Mouse (Mus musculus) intestine, embryonic 15.5 days (tissue): ENCODE measurements around the gene F2rl1. TPM values are rescaled to one million over a fixed set of nuclear protein-coding genes. Genes with fewer than 3 reads are reported as not detected.

Source experiments
- ATAC-seq: fragments of 200-750 bp; cut with Nextera tagmentation; 2 replicates; pipeline ENCODE4 v1.8.0; 2017; ENCODE audit warnings: moderate TSS enrichment, moderate library complexity
- H3K27ac ChIP-seq: fragments of 300-500 bp; sonication (generic); 2 replicates; pipeline ENCODE4 v1.5.1; 2015; ENCODE audit warnings: mild to moderate bottlenecking, inconsistent platforms
- H3K27me3 ChIP-seq: fragments of 300-500 bp; sonication (generic); replicated peaks from 2 replicates; pipeline ENCODE4 v1.6.1; 2015; ENCODE audit warnings: inconsistent platforms
- H3K36me3 ChIP-seq: fragments of 300-500 bp; sonication (generic); 2 replicates; pipeline ENCODE4 v1.6.1; 2015; ENCODE audit warnings: inconsistent platforms
- H3K4me1 ChIP-seq: fragments of 300-500 bp; sonication (generic); replicated peaks from 2 replicates; pipeline ENCODE4 v1.6.1; 2015; ENCODE audit warnings: inconsistent platforms
- H3K4me2 ChIP-seq: fragments of 300-500 bp; sonication (generic); replicated peaks from 2 replicates; pipeline ENCODE4 v1.6.1; 2015; ENCODE audit warnings: mild to moderate bottlenecking, inconsistent platforms
- H3K4me3 ChIP-seq: fragments of 300-500 bp; sonication (generic); replicated peaks from 2 replicates; pipeline ENCODE4 v1.5.1; 2015; ENCODE audit warnings: inconsistent platforms
- H3K9ac ChIP-seq: fragments of 300-500 bp; sonication (generic); 2 replicates; pipeline ENCODE4 v1.6.1; 2015; ENCODE audit warnings: inconsistent platforms
- H3K9me3 ChIP-seq: fragments of 300-500 bp; sonication (generic); 2 replicates; pipeline ENCODE4 v1.6.1; 2016; ENCODE audit warnings: inconsistent platforms
- WGBS: fragments of 180-500 bp; shearing (Covaris S2); methylation state at CpG from one replicate; pipeline ENCODE4 v1.1.7; 2015; 5-methylcytosine and 5-hydroxymethylcytosine counted together
- polyA plus RNA-seq: library from polyadenylated mRNA; unstranded; fragments of >200 nt; fragmentation: Nextera tagmentation; extraction: Ambion mirVana; gene quantifications from 2 replicates; pipeline ENCODE4 v1.2.1, GENCODE M21; 2015

The F2rl1 gene
- polyA plus RNA-seq, 1 experiment from 2014 or later, result 15.5 TPM

- H3K4me2 ChIP-seq, result no peak overlapping the region
- ATAC-seq, result peak; percentile 54
- no peaks in the 10 kb centered on the region for H3K9me3 ChIP-seq
- H3K9ac ChIP-seq, result no peak overlapping the region
- WGBS, result 60% methylated on average over 11 of the region's 11 CpGs
- no peaks in the 10 kb centered on the region for H3K36me3 ChIP-seq
- H3K4me1 ChIP-seq, result peaks cover 9% of the 10 kb centered on the region; the same call in 1 of the 2 replicates
- no peaks in the 10 kb centered on the region for H3K27me3 ChIP-seq
- no peak overlapping the region for H3K4me3 ChIP-seq
- H3K27ac ChIP-seq, result no peak overlapping the region
Observed at GRCm38 (mm10) chr13:95491327-95491726, 33.7 kb downstream of the F2rl1 start.

GRCm38 (mm10) chr13:95484664-95485063 lies 40.4 kb downstream of the F2rl1 start:
- ATAC-seq, result no peak
- H3K9ac ChIP-seq, result no peak overlapping the region
- WGBS, result 30% methylated on average over 5 of the region's 5 CpGs
- H3K4me2 ChIP-seq, result no peak overlapping the region
- H3K4me3 ChIP-seq, result no peak overlapping the region
- H3K27me3 ChIP-seq, result no peaks in the 10 kb centered on the region
- H3K9me3 ChIP-seq, result no peaks in the 10 kb centered on the region
- H3K36me3 ChIP-seq, result no peaks in the 10 kb centered on the region
- no peak overlapping the region for H3K27ac ChIP-seq
- no peaks in the 10 kb centered on the region for H3K4me1 ChIP-seq

GRCm38 (mm10) chr13:95481428-95481827 lies 43.6 kb downstream of the F2rl1 start:
- H3K9ac ChIP-seq, result no peak overlapping the region
- H3K27me3 ChIP-seq, result no peaks in the 10 kb centered on the region
- WGBS, result 10% methylated on average over 4 of the region's 4 CpGs
- no peaks in the 10 kb centered on the region for H3K9me3 ChIP-seq
- H3K4me2 ChIP-seq, result no peak overlapping the region
- no peak overlapping the region for H3K27ac ChIP-seq
- ATAC-seq, result peak; percentile 68
- no peaks in the 10 kb centered on the region for H3K4me1 ChIP-seq
- no peaks in the 10 kb centered on the region for H3K36me3 ChIP-seq
- no peak overlapping the region for H3K4me3 ChIP-seq

- no peak within 1 kb of the TSS for H3K27ac ChIP-seq
- WGBS, result 87% methylated on average over 21 of the region's 21 CpGs
- no peaks in the 10 kb centered on the region for H3K27me3 ChIP-seq
- no peaks in the 10 kb centered on the region for H3K9me3 ChIP-seq
- ATAC-seq, result no peak
- H3K9ac ChIP-seq, result no peak within 1 kb of the TSS
- H3K4me2 ChIP-seq, result no peak within 1 kb of the TSS
- H3K4me3 ChIP-seq, result no peak within 1 kb of the TSS
- no peaks in the 10 kb centered on the region for H3K36me3 ChIP-seq
- H3K4me1 ChIP-seq, result no peaks in the 10 kb centered on the region
Observed at GRCm38 (mm10) chr13:95478671-95479413, 46.2 kb downstream of the F2rl1 start, which contains the start of gene S100z. TSS of gene S100z (minus strand) at chr13:95478721.

- Histone ChIP-seq H3K36me3 (no peaks in the 10 kb centered on the region), H3K4me1 (no peaks in the 10 kb centered on the region), H3K27ac (no peak overlapping the region), H3K4me2 (no peak overlapping the region), H3K9me3 (no peaks in the 10 kb centered on the region), H3K27me3 (no peaks in the 10 kb centered on the region), H3K4me3 (no peak overlapping the region), H3K9ac (no peak overlapping the region)
- WGBS, result 66% methylated on average over 6 of the region's 6 CpGs
- ATAC-seq, result no peak
Observed at GRCm38 (mm10) chr13:95477173-95477572, 47.9 kb downstream of the F2rl1 start.

GRCm38 (mm10) chr13:95475124-95475523 lies 49.9 kb downstream of the F2rl1 start:
- H3K36me3 ChIP-seq, result no peaks in the 10 kb centered on the region
- no peak overlapping the region for H3K27ac ChIP-seq
- no peak overlapping the region for H3K4me2 ChIP-seq
- H3K4me1 ChIP-seq, result no peaks in the 10 kb centered on the region
- WGBS, result 19% methylated on average over 7 of the region's 7 CpGs
- no peak for ATAC-seq
- H3K9ac ChIP-seq, result no peak overlapping the region
- H3K27me3 ChIP-seq, result no peaks in the 10 kb centered on the region
- H3K4me3 ChIP-seq, result no peak overlapping the region
- H3K9me3 ChIP-seq, result no peaks in the 10 kb centered on the region

- no peaks in the 10 kb centered on the region for H3K9me3 ChIP-seq
- no peaks in the 10 kb centered on the region for H3K4me1 ChIP-seq
- H3K27me3 ChIP-seq, result no peaks in the 10 kb centered on the region
- H3K4me2 ChIP-seq, result no peak overlapping the region
- 79% methylated on average over 3 of the region's 3 CpGs for WGBS
- H3K27ac ChIP-seq, result no peak overlapping the region
- no peaks in the 10 kb centered on the region for H3K36me3 ChIP-seq
- ATAC-seq, result no peak
- H3K4me3 ChIP-seq, result no peak overlapping the region
- H3K9ac ChIP-seq, result no peak overlapping the region
Observed at GRCm38 (mm10) chr13:95474294-95474693, 50.7 kb downstream of the F2rl1 start.

- Histone ChIP-seq H3K4me3 (no peak overlapping the region), H3K27ac (no peak overlapping the region), H3K4me1 (no peaks in the 10 kb centered on the region), H3K9me3 (no peaks in the 10 kb centered on the region), H3K36me3 (no peaks in the 10 kb centered on the region), H3K9ac (no peak overlapping the region), H3K27me3 (no peaks in the 10 kb centered on the region), H3K4me2 (no peak overlapping the region)
- 60% methylated on average over 2 of the region's 2 CpGs for WGBS
- ATAC-seq, result no peak
Observed at GRCm38 (mm10) chr13:95470970-95471369, 54.1 kb downstream of the F2rl1 start.

Other genes with a start within 250 kb of the F2rl1 start
- gene Zbed3, start 201.6 kb downstream of the F2rl1 start, polyA plus RNA-seq, result 49.2 and 53.4 TPM in 2 replicates
- gene Aggf1, start 149.9 kb downstream of the F2rl1 start, polyA plus RNA-seq, result 29.8 and 32.3 TPM in 2 replicates
- 0.15 and 0.24 TPM in 2 replicates for gene Crhbp, start 80.3 kb downstream of the F2rl1 start, polyA plus RNA-seq
- gene S100z, start 46.5 kb downstream of the F2rl1 start, polyA plus RNA-seq, result 0.43 and 0.51 TPM in 2 replicates
- 46.1 and 50.0 TPM in 2 replicates for gene F2r, start 93.3 kb upstream of the F2rl1 start, polyA plus RNA-seq
- gene F2rl2, start 171.6 kb upstream of the F2rl1 start, polyA plus RNA-seq, result 0.44 and 0.58 TPM in 2 replicates